Mouse (Mus musculus) neural tube, embryonic 11.5 days (tissue): ENCODE results near the gene Bcl2l1. TPM values are rescaled to one million over a fixed set of nuclear protein-coding genes. Genes with fewer than 3 reads are reported as not detected.
A peak's percentile ranks its signal among the peaks of the same experiment; 100 is the strongest.

Experiments used
- ATAC-seq: fragments of 200-750 bp; cut with Nextera tagmentation; 2 replicates; pipeline ENCODE4 v1.8.0; 2017; ENCODE audit warnings: moderate number of reproducible peaks, mild to moderate bottlenecking, moderate TSS enrichment, moderate library complexity; ENCODE audit not compliant: insufficient read depth, low FRiP score, low TSS enrichment
- DNase-seq: peaks from one replicate; pipeline ENCODE4 v3.0.0-alpha.2; 2015; ENCODE audit warnings: low spot score
- H3K27ac ChIP-seq: fragments of 300-500 bp; sonication (generic); 2 replicates; pipeline ENCODE4 v1.5.1; 2014; ENCODE audit warnings: low read depth, mild to moderate bottlenecking, low read length
- H3K27me3 ChIP-seq: fragments of 300-500 bp; sonication (generic); 2 replicates; pipeline ENCODE4 v1.6.1; 2014; ENCODE audit warnings: mild to moderate bottlenecking, low read length, mixed read lengths; ENCODE audit not compliant: control insufficient read depth, insufficient read depth
- H3K36me3 ChIP-seq: fragments of 300-500 bp; sonication (generic); 2 replicates; pipeline ENCODE4 v1.6.1; 2014; ENCODE audit warnings: mild to moderate bottlenecking, low read length, moderate library complexity, mixed read lengths; ENCODE audit not compliant: control insufficient read depth, insufficient read depth
- H3K4me1 ChIP-seq: fragments of 300-500 bp; sonication (generic); 2 replicates; pipeline ENCODE4 v1.6.1; 2014; ENCODE audit warnings: low read length, mixed read lengths; ENCODE audit not compliant: control insufficient read depth, insufficient read depth
- H3K4me2 ChIP-seq: fragments of 300-500 bp; sonication (generic); 2 replicates; pipeline ENCODE4 v1.6.1; 2014; ENCODE audit warnings: low read depth, mild to moderate bottlenecking, moderate library complexity
- H3K4me3 ChIP-seq: fragments of 300-500 bp; sonication (generic); 2 replicates; pipeline ENCODE4 v1.5.1; 2014; ENCODE audit warnings: low read depth, low read length
- H3K9ac ChIP-seq: fragments of 300-500 bp; sonication (generic); 2 replicates; pipeline ENCODE4 v1.6.1; 2014; ENCODE audit warnings: mild to moderate bottlenecking, low read length
- H3K9me3 ChIP-seq: fragments of 300-500 bp; sonication (generic); 2 replicates; pipeline ENCODE4 v1.6.1; 2016; ENCODE audit warnings: low read length; ENCODE audit not compliant: control insufficient read depth
- WGBS: fragments of 180-500 bp; shearing (Covaris S2); extraction: QIAGEN DNeasy Blood & Tissue Kit; methylation state at CpG from one replicate; pipeline ENCODE4 v1.1.7; 2014; 5-methylcytosine and 5-hydroxymethylcytosine counted together
- microRNA-seq: library from miRNA; unstranded; fragments of <30 nt; microRNA quantifications from one replicate; pipeline ENCODE4, GENCODE M21; 2016
- polyA plus RNA-seq: library from polyadenylated mRNA; unstranded; fragments of >200 nt; fragmentation: Nextera tagmentation; extraction: Ambion mirVana; gene quantifications from 2 replicates; pipeline ENCODE4 v1.2.1, GENCODE M21; 2014

Bcl2l1 gene
- polyA plus RNA-seq, 1 experiment from 2014 or later = 132 TPM

- peaks cover 33% of the 10 kb centered on the region for H3K4me1 ChIP-seq
These were observed 96.5 kb downstream of the Bcl2l1 start for GRCm38 (mm10) chr2:152734984-152735383.

GRCm38 (mm10) chr2:152734501-152734900 is 97.0 kb downstream of the Bcl2l1 start:
- Histone ChIP-seq H3K27ac (peak overlapping the region; percentile 89; the same call in 1 of the 2 replicates), H3K4me3 (peak overlapping the region; percentile 82), H3K4me1 (peaks cover 32% of the 10 kb centered on the region), H3K4me2 (peak overlapping the region; percentile 83), H3K36me3 (no peaks in the 10 kb centered on the region), H3K27me3 (no peaks in the 10 kb centered on the region), H3K9ac (peak overlapping the region; percentile 15; the same call in 1 of the 2 replicates), H3K9me3 (no peaks in the 10 kb centered on the region)
- DNase-seq (peak; percentile 35), ATAC-seq (no peak)
- 15% methylated on average over 10 of the region's 10 CpGs for WGBS

More at GRCm38 (mm10) chr2:152734984-152735383, 96.5 kb downstream of the Bcl2l1 start:
- ATAC-seq = peak; percentile 90
- peak overlapping the region; percentile 83 for H3K4me2 ChIP-seq
- H3K27me3 ChIP-seq = no peaks in the 10 kb centered on the region
- peak overlapping the region; percentile 89 for H3K27ac ChIP-seq
- peak overlapping the region; percentile 82 for H3K4me3 ChIP-seq
- no peaks in the 10 kb centered on the region for H3K9me3 ChIP-seq
- WGBS = 0% methylated on average over 27 of the region's 28 CpGs
- peak; percentile 97 for DNase-seq
- peak overlapping the region; percentile 15; the same call in 1 of the 2 replicates for H3K9ac ChIP-seq
- no peaks in the 10 kb centered on the region for H3K36me3 ChIP-seq

- peaks cover 25% of the 10 kb centered on the region for H3K4me1 ChIP-seq
- H3K36me3 ChIP-seq = no peaks in the 10 kb centered on the region
- no peak overlapping the region for H3K9ac ChIP-seq
- H3K4me3 ChIP-seq = no peak overlapping the region
- WGBS = 96% methylated on average over 2 of the region's 2 CpGs
- ATAC-seq = no peak
- H3K27ac ChIP-seq = no peak overlapping the region
- no peaks in the 10 kb centered on the region for H3K27me3 ChIP-seq
- H3K9me3 ChIP-seq = no peaks in the 10 kb centered on the region
- DNase-seq = peak; percentile 14
- no peak overlapping the region for H3K4me2 ChIP-seq
These were observed 98.3 kb downstream of the Bcl2l1 start for GRCm38 (mm10) chr2:152733201-152733600.

Small RNA genes lying within 50 kb of the gene (microRNA-seq; reads per million reads assigned to microRNA genes)
- gene Gm23802 = not detected
- 1.6 reads per million for gene Mir5622

Other genes with a start within 250 kb of the Bcl2l1 start
- gene Defb45, start 232.3 kb downstream of the Bcl2l1 start, polyA plus RNA-seq = not detected in 2 replicates
- gene Defb36, start 227.4 kb downstream of the Bcl2l1 start, polyA plus RNA-seq = not detected in 2 replicates
- not detected in 2 replicates for gene Defb25, start 208.7 kb downstream of the Bcl2l1 start, polyA plus RNA-seq
- gene Rem1, start 204.8 kb downstream of the Bcl2l1 start, polyA plus RNA-seq = 0.58 TPM in 2 replicates
- gene H13, start 162.3 kb downstream of the Bcl2l1 start, polyA plus RNA-seq = 123 TPM in 2 replicates
- 39.1 and 40.6 TPM in 2 replicates for gene Mcts2, start 144.7 kb downstream of the Bcl2l1 start, polyA plus RNA-seq
- 116 and 129 TPM in 2 replicates for gene Id1, start 95.5 kb downstream of the Bcl2l1 start, polyA plus RNA-seq
- gene Cox4i2, start 77.6 kb downstream of the Bcl2l1 start, polyA plus RNA-seq = 3.5 and 4.6 TPM in 2 replicates
- 141 and 147 TPM in 2 replicates for gene Tpx2, start 16.2 kb upstream of the Bcl2l1 start, polyA plus RNA-seq
- gene Mylk2, start 79.6 kb upstream of the Bcl2l1 start, polyA plus RNA-seq = not detected in 2 replicates
- 0.46 and 1.2 TPM in 2 replicates for gene Foxs1, start 101.5 kb upstream of the Bcl2l1 start, polyA plus RNA-seq
- gene Dusp15, start 120.0 kb upstream of the Bcl2l1 start, polyA plus RNA-seq = 1.4 TPM in 2 replicates
- gene Ttll9, start 130.8 kb upstream of the Bcl2l1 start, polyA plus RNA-seq = 1.6 and 1.7 TPM in 2 replicates
- gene Pdrg1, start 183.7 kb upstream of the Bcl2l1 start, polyA plus RNA-seq = 84.9 and 102 TPM in 2 replicates
- gene Xkr7, start 200.1 kb upstream of the Bcl2l1 start, polyA plus RNA-seq = 0.59 and 0.99 TPM in 2 replicates
- 1.4 and 1.5 TPM in 2 replicates for gene Ccm2l, start 234.2 kb upstream of the Bcl2l1 start, polyA plus RNA-seq